Mouse (Mus musculus): ENCODE results near the gene Gna14.

DNA sequence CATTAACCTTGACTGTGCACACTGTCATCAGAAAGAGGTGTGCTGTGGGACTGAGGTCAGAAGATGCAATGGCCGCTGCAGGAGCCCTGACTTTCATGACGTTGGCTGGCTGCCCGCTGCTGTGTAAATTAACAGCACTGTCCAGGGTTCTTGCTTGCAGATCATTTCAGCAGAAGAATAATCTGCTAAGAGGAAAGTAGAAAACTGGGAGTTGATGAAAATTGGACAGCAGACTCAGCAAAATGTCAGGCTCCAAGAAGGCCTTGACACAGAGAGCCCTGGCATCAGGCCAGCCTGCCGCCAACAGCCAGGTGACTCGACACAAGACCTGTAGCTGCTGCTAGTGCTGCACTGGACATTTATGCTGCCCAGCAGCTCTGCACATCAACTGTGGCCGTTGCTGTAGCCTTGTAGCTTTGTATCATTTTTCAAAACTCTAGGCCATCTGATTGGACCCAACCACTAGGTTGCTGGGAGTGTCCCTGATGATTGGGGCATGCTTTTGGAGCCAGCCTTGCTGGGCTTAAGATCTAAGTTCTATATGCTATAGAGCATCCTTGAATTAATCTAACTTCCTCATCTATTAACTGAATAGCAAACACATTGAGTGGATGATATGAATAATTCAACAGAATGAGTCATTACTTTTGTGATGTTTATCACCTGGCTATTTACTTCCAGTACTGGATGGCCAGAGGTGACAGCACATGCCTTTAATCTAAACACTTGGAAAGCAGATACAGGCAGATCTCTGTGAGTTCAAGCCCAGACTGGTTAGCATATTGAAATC, 12.5 kb downstream of the Gna14 start:
- TF ChIP-seq CTCF (IDR thresholded peaks at IDR 0.05 in 2 of 3, conservative IDR thresholded peaks at IDR 0.05 in 1 of 3; ENCODE audit: control insufficient read depth in 1 of 3, insufficient read depth in 1 of 3, low read depth in 2 of 3, low read length in 3 of 3, poor library complexity in 1 of 3, severe bottlenecking in 1 of 3) (no peak), MEF2A (IDR thresholded peaks at IDR 0.05; ENCODE audit: extremely low read depth, insufficient replicate concordance, low read depth, low read length, poor library complexity, severe bottlenecking) (no peak), POLR2AphosphoS2 (IDR thresholded peaks at IDR 0.05; ENCODE audit: low read length) (no peak), BHLHE40 (IDR thresholded peaks at IDR 0.05; ENCODE audit: borderline replicate concordance, low read depth, low read length) (no peak), MAFK (IDR thresholded peaks at IDR 0.05; ENCODE audit: borderline replicate concordance, low read depth, low read length) (no peak), ZNF384 (IDR thresholded peaks at IDR 0.05; ENCODE audit: low read depth, low read length) (no peak), GATA1 (IDR thresholded peaks at IDR 0.05; ENCODE audit: low read depth, low read length) (peak; percentile 67), POLR2A (IDR thresholded peaks at IDR 0.05; ENCODE audit: control insufficient read depth in 1 of 2, insufficient read depth in 1 of 2, low read depth in 1 of 2, low read length in 2 of 2, poor library complexity in 1 of 2) (no peak), TAL1 (IDR thresholded peaks at IDR 0.05; ENCODE audit: low read length) (no peak), CHD2 (IDR thresholded peaks at IDR 0.05; ENCODE audit: low read length) (no peak)
